Mouse (Mus musculus): ENCODE measurements around the gene Plce1.

DNA sequence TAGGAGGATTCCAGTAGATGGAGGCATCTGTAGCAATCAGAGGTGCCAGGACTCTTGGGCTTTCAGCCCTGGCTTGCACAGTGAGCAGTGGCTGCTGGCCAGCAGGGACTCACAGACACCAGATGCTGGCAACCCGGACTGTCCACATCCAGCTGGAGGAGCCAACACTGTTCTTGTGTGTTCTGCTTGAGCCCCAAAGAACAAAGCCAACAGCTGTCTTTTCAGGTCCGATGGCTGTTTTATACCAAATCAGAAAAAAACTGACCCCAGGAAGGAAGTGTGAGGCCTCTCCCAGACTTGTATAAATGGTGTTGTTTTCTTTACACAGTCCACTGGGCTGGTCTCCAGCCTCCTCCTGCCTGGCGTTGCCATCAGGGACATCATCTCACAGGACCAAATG lies 158.9 kb downstream of the Plce1 start:
- TF ChIP-seq POLR2A (IDR thresholded peaks at IDR 0.05; ENCODE audit: extremely low read depth, insufficient read depth, low read length) (no peak), CTCF (IDR thresholded peaks at IDR 0.05; ENCODE audit: extremely low read depth, insufficient read depth, low read length) (no peak)

All from cortical plate, adult 2 months (tissue).